Mouse (Mus musculus): ENCODE measurements around the gene Ubxn2a.

DNA sequence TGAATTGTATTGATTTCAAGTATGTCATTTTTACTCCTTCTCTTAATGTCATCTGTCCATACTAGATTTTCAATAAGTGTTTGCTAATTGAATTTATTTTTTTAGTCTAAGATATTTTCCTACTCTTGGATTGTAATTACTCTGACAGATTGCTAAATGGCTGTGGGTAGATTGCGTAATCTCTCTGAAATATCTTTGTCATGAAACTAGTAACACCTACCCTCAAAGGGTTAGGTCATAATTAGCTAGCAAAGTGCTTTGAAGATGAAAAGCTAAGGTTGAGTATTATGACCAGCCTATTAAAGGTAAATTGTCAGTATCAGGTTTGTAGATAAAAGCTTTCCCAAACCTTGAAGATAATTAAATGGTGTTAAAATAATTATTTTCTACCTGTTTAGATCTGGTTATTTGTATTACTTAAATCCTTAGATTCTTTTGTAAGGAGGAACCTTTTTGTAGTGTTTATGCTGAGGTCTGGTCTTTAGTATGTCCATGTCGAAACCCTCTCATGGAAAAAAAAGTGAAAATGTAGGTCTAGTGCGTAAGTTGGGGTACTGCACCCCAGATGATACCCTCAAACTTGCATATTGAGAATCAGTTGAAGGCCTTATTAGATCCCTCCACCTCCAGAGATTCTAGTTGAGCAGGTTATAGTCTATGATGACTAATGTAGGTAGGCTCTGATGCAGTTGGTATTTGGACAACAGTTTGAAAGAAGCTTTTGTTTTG, 23.5 kb upstream of the Ubxn2a start:
- TF ChIP-seq CTCF (IDR thresholded peaks at IDR 0.05; ENCODE audit: low read depth, low read length) (no peak), POLR2A (IDR thresholded peaks at IDR 0.05; ENCODE audit: borderline replicate concordance, low read depth, low read length) (no peak)

All from bone marrow macrophage, adult 2 months (primary cell).